ENCODE assay signal across 29 mouse cellular contexts in the genomic region with DNA sequence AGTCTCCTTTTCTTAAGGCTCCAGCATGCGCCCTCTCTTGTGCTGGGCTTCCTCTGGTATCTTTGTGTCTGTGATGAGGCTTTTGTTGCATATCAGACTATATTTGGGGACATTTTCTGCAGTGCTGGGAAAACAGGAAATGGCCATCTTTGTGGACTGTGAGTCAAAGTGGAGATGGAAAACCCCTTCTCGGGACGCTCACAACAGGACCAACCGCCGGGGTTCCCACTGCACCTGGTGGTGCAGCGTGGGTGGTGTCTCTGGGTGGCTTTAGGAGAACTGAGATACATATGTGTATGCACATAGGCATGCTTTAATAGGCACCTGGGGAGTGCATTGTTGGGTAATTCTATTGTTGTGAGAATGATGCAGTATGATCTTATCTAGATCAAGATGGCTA.
DNase-seq lines count a peak whose midpoint lies in the region; ATAC-seq and TF ChIP-seq lines count a peak whose summit lies in the region.
"Had no signal": no experiment of that assay in that cellular context is flagged by ENCODE, and none has a peak within 500 bp of the region (broad histone marks: within the 10 kb centered on the region; RNA-seq: fewer than 3 reads in every experiment).

No protein-coding gene starts in this region.

- no peaks in the 10 kb centered on the region for H3K4me1 ChIP-seq in heart, postnatal 0 days (ENCODE audit: control insufficient read depth, insufficient read depth)
- H3K4me1 ChIP-seq in heart, adult 2 months (ENCODE audit: control insufficient read depth, insufficient read depth, low read length): no peaks in the 10 kb centered on the region
- H3K4me1 ChIP-seq: forebrain, embryonic 15.5 days had no signal

- TF ChIP-seq EP300 in heart, postnatal 0 days (IDR thresholded peaks at IDR 0.05; ENCODE audit: low read depth): no peak
- TF ChIP-seq EP300 in heart, adult 2 months (IDR thresholded peaks at IDR 0.05; ENCODE audit: insufficient read depth, low read depth, low read length): no peak

- H3K4me3 ChIP-seq in heart, postnatal 0 days (ENCODE audit: low read depth, low read length): no peak overlapping the region
- no peak overlapping the region for H3K4me3 ChIP-seq in heart, adult 2 months
- H3K4me3 ChIP-seq: embryonic facial prominence, embryonic 10.5 days; embryonic facial prominence, embryonic 13.5 days; erythroblast, embryonic 14.5 days; forebrain, embryonic 12.5 days; forebrain, embryonic 15.5 days; heart, embryonic 10.5 days; heart, embryonic 13.5 days; hindbrain, embryonic 10.5 days; hindbrain, embryonic 13.5 days had no signal

- DNase-seq in heart, postnatal 0 days (ENCODE audit: low spot score): no peak
- DNase-seq in heart, adult 2 months: no peak
- peak; percentile 4 for DNase-seq in CD4-positive, CD25-positive, alpha-beta regulatory T cell, adult 2 months (ENCODE audit: low read depth, low spot score)
- peak; percentile 12 for DNase-seq in induced T-regulatory cell, adult 2 months (ENCODE audit: low read depth)
- DNase-seq in left cerebral cortex, postnatal 4 days: no peak
- no peak for DNase-seq in urinary bladder, postnatal 36 days (ENCODE audit: low spot score in 2 of 2)
- DNase-seq: adrenal gland, adult 8-10 months; adrenal gland, postnatal 25 days; cerebellum, adult 11-12 months; cerebellum, adult 8-10 months; cerebellum, postnatal 10 days; cerebellum, postnatal 36 days; embryo, embryonic 11 days; gastrocnemius, postnatal 10 days; heart, adult 18-20 months; heart, postnatal 36 days; kidney, adult 2 months had no signal

- TF ChIP-seq POLR2A in heart, adult 2 months (IDR thresholded peaks at IDR 0.05; ENCODE audit: insufficient read depth, low read depth, low read length): no peak

- 72% methylated on average over 6 of the region's 6 CpGs for WGBS in heart, postnatal 0 days
- 44% methylated on average over 6 of the region's 6 CpGs for WGBS in heart, adult 2 months

- peak; percentile 24; the same call in 1 of the 2 replicates for ATAC-seq in heart, postnatal 0 days (ENCODE audit: insufficient read depth, low read depth)
- ATAC-seq: forebrain, embryonic 15.5 days; hindbrain, embryonic 16.5 days; inflammation-experienced regulatory T-cells, adult 6 months; intestine, embryonic 16.5 days had no signal

- TF ChIP-seq CTCF in heart, postnatal 0 days (IDR thresholded peaks at IDR 0.05; ENCODE audit: low read depth): no peak
- no peak for TF ChIP-seq CTCF in heart, adult 2 months (IDR thresholded peaks at IDR 0.05)

- no peak overlapping the region for H3K4me2 ChIP-seq in heart, postnatal 0 days (ENCODE audit: low read depth, low read length)
- H3K4me2 ChIP-seq: embryonic facial prominence, embryonic 13.5 days; forebrain, embryonic 12.5 days; forebrain, embryonic 15.5 days; heart, embryonic 13.5 days; hindbrain, embryonic 13.5 days had no signal

- no peaks in the 10 kb centered on the region for H3K36me3 ChIP-seq in heart, postnatal 0 days (replicated peaks; ENCODE audit: control insufficient read depth, insufficient read depth, low read length)
- no peaks in the 10 kb centered on the region for H3K36me3 ChIP-seq in heart, adult 2 months (ENCODE audit: control insufficient read depth, insufficient read depth, low read length)
- H3K36me3 ChIP-seq: embryonic facial prominence, embryonic 10.5 days; embryonic facial prominence, embryonic 13.5 days; forebrain, embryonic 12.5 days; forebrain, embryonic 15.5 days; heart, embryonic 10.5 days; heart, embryonic 13.5 days; hindbrain, embryonic 10.5 days; hindbrain, embryonic 13.5 days had no signal

- H3K9me3 ChIP-seq in heart, postnatal 0 days (replicated peaks; ENCODE audit: control insufficient read depth, low read length): no peaks in the 10 kb centered on the region; the same call in 1 of the 2 replicates
- H3K9me3 ChIP-seq: embryonic facial prominence, embryonic 10.5 days; embryonic facial prominence, embryonic 13.5 days; forebrain, embryonic 12.5 days; forebrain, embryonic 15.5 days; heart, embryonic 10.5 days; heart, embryonic 13.5 days; hindbrain, embryonic 10.5 days; hindbrain, embryonic 13.5 days had no signal

- H3K9ac ChIP-seq in heart, postnatal 0 days (replicated peaks; ENCODE audit: low read depth, low read length): no peak overlapping the region
- no peak overlapping the region for H3K9ac ChIP-seq in heart, adult 2 months (ENCODE audit: low read depth, low read length)
- H3K9ac ChIP-seq: embryonic facial prominence, embryonic 13.5 days; forebrain, embryonic 12.5 days; forebrain, embryonic 15.5 days; heart, embryonic 13.5 days; hindbrain, embryonic 13.5 days had no signal

- intact Hi-C loops in heart, adult 2 months (cut with DNase I): no loop called here
- intact Hi-C loops in left cerebral cortex, postnatal 4 days (cut with DNase I): no loop called here

- H3K27me3 ChIP-seq in heart, postnatal 0 days (ENCODE audit: control insufficient read depth, insufficient read depth, low read length): no peaks in the 10 kb centered on the region
- H3K27me3 ChIP-seq in heart, adult 2 months (ENCODE audit: control insufficient read depth, insufficient read depth, low read length): no peaks in the 10 kb centered on the region
- H3K27me3 ChIP-seq: forebrain, embryonic 12.5 days; forebrain, embryonic 15.5 days; heart, embryonic 13.5 days; hindbrain, embryonic 13.5 days had no signal

- no peak overlapping the region for H3K27ac ChIP-seq in heart, postnatal 0 days (ENCODE audit: low read depth)
- no peak overlapping the region for H3K27ac ChIP-seq in heart, adult 2 months
- H3K27ac ChIP-seq: embryonic facial prominence, embryonic 10.5 days; embryonic facial prominence, embryonic 13.5 days; forebrain, embryonic 12.5 days; forebrain, embryonic 15.5 days; heart, embryonic 10.5 days; heart, embryonic 13.5 days; hindbrain, embryonic 10.5 days; hindbrain, embryonic 13.5 days had no signal

- no peaks in the 10 kb centered on the region for H3K79me2 ChIP-seq in heart, adult 2 months (replicated peaks; ENCODE audit: control insufficient read depth, insufficient read depth, low read length)

Comparison
In these comparisons a context has a peak if more than half of its experiments do, and no peak if none do; other contexts are left out.
1. DNase-seq: peak in CD4-positive, CD25-positive, alpha-beta regulatory T cell, adult 2 months (single experiment) and induced T-regulatory cell, adult 2 months (single experiment); none in heart, postnatal 0 days (single experiment), heart, adult 2 months (0 of 2), left cerebral cortex, postnatal 4 days (single experiment) and urinary bladder, postnatal 36 days (0 of 2).